8 mouse cellular contexts compared by ENCODE assay signal in the genomic region with DNA sequence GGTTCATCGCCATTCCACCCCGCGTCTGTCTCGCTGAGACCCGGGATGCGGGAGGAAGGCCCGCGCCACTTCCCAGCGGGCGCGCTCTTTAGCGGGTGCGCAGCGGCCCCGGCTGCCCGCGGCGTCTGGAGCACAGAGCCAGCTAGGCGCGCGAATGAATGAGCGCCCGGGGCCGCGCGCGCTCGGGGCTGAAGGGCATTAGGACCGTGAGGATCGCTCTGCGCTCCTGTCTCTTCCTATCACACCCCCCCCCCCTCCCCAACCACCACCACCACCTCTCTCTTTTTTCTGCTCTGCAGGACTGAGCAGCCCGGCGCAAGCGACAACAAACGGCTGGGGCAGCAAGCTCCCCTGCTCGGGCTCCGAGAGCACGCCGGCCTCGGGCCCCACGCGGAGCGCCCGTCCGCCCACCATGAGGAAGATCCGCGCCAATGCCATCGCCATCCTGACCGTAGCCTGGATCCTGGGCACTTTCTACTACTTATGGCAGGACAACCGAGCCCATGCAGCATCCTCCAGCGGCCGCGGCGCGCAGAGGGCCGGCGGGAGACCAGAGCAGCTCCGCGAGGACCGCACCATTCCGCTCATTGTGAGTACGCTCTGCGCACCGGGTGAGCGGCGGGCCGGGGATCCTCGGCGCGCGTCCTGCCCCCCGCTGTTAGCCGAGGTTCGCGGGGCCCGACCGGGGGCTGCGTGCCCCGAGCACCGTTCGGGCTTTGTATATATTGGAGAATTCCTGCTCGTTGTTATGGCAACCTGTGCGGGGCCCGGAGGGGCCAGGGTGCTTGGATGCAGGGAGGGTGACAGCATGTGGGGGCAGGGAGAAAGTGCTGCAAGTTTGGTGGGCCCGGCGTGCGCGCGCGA. TPM values are rescaled to one million over a fixed set of nuclear protein-coding genes. Genes with fewer than 3 reads are reported as not detected.
DNase-seq lines count a peak whose midpoint lies in the region; ATAC-seq and TF ChIP-seq lines count a peak whose summit lies in the region.

No protein-coding gene starts in this region.

- H3K9ac ChIP-seq in midbrain, embryonic 13.5 days (replicated peaks), result peak overlapping the region; percentile 84

- no peaks in the 10 kb centered on the region for H3K4me1 ChIP-seq in spleen, adult 2 months (ENCODE audit: control insufficient read depth, insufficient read depth, insufficient read length)
- H3K4me1 ChIP-seq in midbrain, embryonic 13.5 days (replicated peaks), result peaks cover 41% of the 10 kb centered on the region

- no peak for DNase-seq in spleen, adult 2 months (ENCODE audit: low read depth in 1 of 2, low spot score in 2 of 2)
- no peak for DNase-seq in spleen, adult 12 weeks (ENCODE audit: low spot score)
- peak; percentile 59 for DNase-seq in cerebellum, adult 9-11 months
- DNase-seq in frontal cortex, postnatal 10 days (ENCODE audit: low spot score in 2 of 2), result peak; percentile 54 to 64
- peak; percentile 63 to 67 for DNase-seq in layer of hippocampus, postnatal 14 days (ENCODE audit: low spot score in 2 of 2)
- no peak for DNase-seq in adipocyte (ENCODE audit: low spot score)
- DNase-seq in B cell, adult 2 months, result no peak

- no peak for TF ChIP-seq POLR2A in spleen, adult 2 months (IDR thresholded peaks at IDR 0.05; ENCODE audit: low read depth, low read length)

- H3K4me2 ChIP-seq in midbrain, embryonic 13.5 days (replicated peaks), result peak overlapping the region; percentile 90

- H3K36me3 ChIP-seq in spleen, adult 2 months (ENCODE audit: control insufficient read depth, insufficient read depth, low read length), result no peaks in the 10 kb centered on the region
- no peaks in the 10 kb centered on the region for H3K36me3 ChIP-seq in midbrain, embryonic 13.5 days

- H3K9me3 ChIP-seq in midbrain, embryonic 13.5 days, result no peaks in the 10 kb centered on the region

- ATAC-seq in midbrain, embryonic 13.5 days, result peak; percentile 91

- 2% methylated on average over 88 of the region's 90 CpGs for WGBS in spleen, adult 2 months
- WGBS in midbrain, embryonic 13.5 days, result under 1% methylated on average over 87 of the region's 90 CpGs

- TF ChIP-seq CTCF in spleen, adult 2 months (IDR thresholded peaks at IDR 0.05; ENCODE audit: extremely low read depth, insufficient read depth, insufficient read length, insufficient replicate concordance), result no peak

- no peak overlapping the region for H3K27ac ChIP-seq in spleen, adult 2 months (ENCODE audit: insufficient read depth, low read length)
- H3K27ac ChIP-seq in midbrain, embryonic 13.5 days, result peak overlapping the region; percentile 94

- peaks cover 12% of the 10 kb centered on the region for H3K27me3 ChIP-seq in spleen, adult 2 months (ENCODE audit: control insufficient read depth, insufficient read depth, low read length)
- H3K27me3 ChIP-seq in midbrain, embryonic 13.5 days, result peaks cover 26% of the 10 kb centered on the region

- peak overlapping the region; percentile 6; the same call in 1 of the 2 replicates for H3K4me3 ChIP-seq in spleen, adult 2 months (ENCODE audit: extremely low read depth, insufficient read depth, insufficient read length)
- H3K4me3 ChIP-seq in midbrain, embryonic 13.5 days (replicated peaks), result peak overlapping the region; percentile 88

RNA-seq across cellular contexts. Expression of gene Galnt16, which starts 0.9 kb away (rescaled TPM):
- polyA plus RNA-seq in spleen, adult 2 months (2012; rRNA removed), result 1.0 and 1.2 TPM in 2 replicates
- total RNA-seq in layer of hippocampus, postnatal 14 days (2021), result 100 to 1,000 TPM; 126 to 127 TPM
- polyA plus RNA-seq in midbrain, embryonic 13.5 days (2015; fragmentation: Nextera tagmentation; extraction: Ambion mirVana), result 32.1 and 34.7 TPM in 2 replicates

RNA-seq across cellular contexts. Expression of gene Exd2, which starts 56.1 kb away (rescaled TPM):
- polyA plus RNA-seq in spleen, adult 2 months (2012; rRNA removed), result 7.7 and 8.0 TPM in 2 replicates
- total RNA-seq in layer of hippocampus, postnatal 14 days (2021), result 10 to 100 TPM; 70.3 to 71.3 TPM
- 54.8 and 58.4 TPM in 2 replicates for polyA plus RNA-seq in midbrain, embryonic 13.5 days (2015; fragmentation: Nextera tagmentation; extraction: Ambion mirVana)

Comparison
In these comparisons a context has a peak if more than half of its experiments do, and no peak if none do; other contexts are left out.
1. DNase-seq: peak in cerebellum, adult 9-11 months (single experiment), frontal cortex, postnatal 10 days (2 of 2) and layer of hippocampus, postnatal 14 days (2 of 2); none in spleen, adult 2 months (0 of 2), spleen, adult 12 weeks (single experiment), adipocyte (single experiment) and B cell, adult 2 months (0 of 2).
2. RNA of gene Galnt16, which starts 0.9 kb away (polyA plus RNA-seq): 32.1 to 34.7 TPM in midbrain, embryonic 13.5 days; 1.0 to 1.2 TPM in spleen, adult 2 months; every median in the first group is over 10 times any median in the second.